Mouse (Mus musculus): Measurements from ENCODE around the gene Chil1.

DNA sequence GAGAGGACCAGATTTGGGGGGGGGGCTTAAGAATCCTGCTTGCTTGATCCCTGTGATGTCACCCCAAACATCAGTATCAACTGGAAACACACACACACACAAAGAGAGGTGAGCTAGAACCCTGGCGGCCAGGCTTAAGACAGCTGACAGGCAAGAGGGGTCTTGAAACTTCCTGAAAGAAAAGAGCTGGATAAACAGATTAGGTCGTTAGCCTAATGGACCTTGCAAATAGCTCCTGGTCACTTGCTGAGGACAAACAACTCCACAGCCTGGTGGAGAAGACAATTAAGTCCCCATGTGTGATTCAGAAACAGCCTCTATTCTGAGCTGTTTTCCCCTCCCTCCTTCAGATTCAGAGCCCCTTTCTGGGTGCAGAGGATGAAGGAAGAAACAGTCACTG lies 29.7 kb downstream of the Chil1 start:
- TF ChIP-seq CTCF (IDR thresholded peaks at IDR 0.05; ENCODE audit: insufficient read depth, low read length) (no peak), POLR2A (IDR thresholded peaks at IDR 0.05; ENCODE audit: borderline replicate concordance, extremely low read depth, low read depth, low read length) (no peak)
